8 mouse cellular contexts compared by ENCODE assay signal in genomic region chr6:71989647-71990351, GRCm38 (mm10).
DNase-seq lines count a peak whose midpoint lies in the region; ATAC-seq and TF ChIP-seq lines count a peak whose summit lies in the region.

No protein-coding gene starts in this region.

- peak overlapping the region; percentile 23; the same call in 1 of the 2 replicates for H3K27ac ChIP-seq in heart, adult 2 months
- H3K27ac ChIP-seq in liver, embryonic 11.5 days (ENCODE audit: low read depth, low read length): peak overlapping the region; percentile 52; the same call in 1 of the 2 replicates
- peak overlapping the region; percentile 49 for H3K27ac ChIP-seq in stomach, embryonic 16.5 days (ENCODE audit: low read length)

- H3K4me2 ChIP-seq in liver, embryonic 11.5 days: no peak overlapping the region
- H3K4me2 ChIP-seq in stomach, embryonic 16.5 days (ENCODE audit: low read depth, low read length): no peak overlapping the region

- 65% methylated on average over 8 of the region's 8 CpGs for WGBS in heart, adult 2 months
- WGBS in liver, embryonic 11.5 days: 45% methylated on average over 8 of the region's 8 CpGs
- WGBS in stomach, embryonic 16.5 days: 20% methylated on average over 8 of the region's 8 CpGs

- H3K27me3 ChIP-seq in heart, adult 2 months (ENCODE audit: control insufficient read depth, insufficient read depth, low read length): no peaks in the 10 kb centered on the region
- no peaks in the 10 kb centered on the region for H3K27me3 ChIP-seq in liver, embryonic 11.5 days (replicated peaks; ENCODE audit: control insufficient read depth, insufficient read depth, low read length)
- no peaks in the 10 kb centered on the region for H3K27me3 ChIP-seq in stomach, embryonic 16.5 days (ENCODE audit: control insufficient read depth, insufficient read depth, low read length)

- DNase-seq in heart, adult 2 months: peak in 1 of 2 experiments; percentile 20
- DNase-seq in heart, postnatal 14 days: no peak
- DNase-seq in brain, adult 2 months (ENCODE audit: low read depth, low spot score): peak; percentile 96
- DNase-seq in liver, embryonic 11.5 days (ENCODE audit: low spot score): no peak
- DNase-seq in left cerebral cortex, adult 9 months (ENCODE audit: low spot score in 2 of 2): no peak
- DNase-seq in left cerebral cortex, adult 8-10 months (ENCODE audit: low spot score in 2 of 2): no peak

- H3K9ac ChIP-seq in heart, adult 2 months (ENCODE audit: low read depth, low read length): no peak overlapping the region
- H3K9ac ChIP-seq in liver, embryonic 11.5 days (ENCODE audit: low read depth, low read length): no peak overlapping the region
- H3K9ac ChIP-seq in stomach, embryonic 16.5 days (ENCODE audit: low read length): 0 out of 2 replicates have a peak overlapping the region, but pooled peaks have one; percentile 29

- peak; percentile 48; the same call in 1 of the 2 replicates for ATAC-seq in granulocyte monocyte progenitor cell, adult 5-6 weeks (replicated peaks; ENCODE audit: poor library complexity, severe bottlenecking)
- ATAC-seq in liver, embryonic 11.5 days (replicated peaks; ENCODE audit: low FRiP score): no peak
- peak; percentile 60; the same call in 1 of the 2 replicates for ATAC-seq in stomach, embryonic 16.5 days (ENCODE audit: insufficient read depth, low FRiP score)

- no peak for TF ChIP-seq POLR2A in heart, adult 2 months (IDR thresholded peaks at IDR 0.05; ENCODE audit: insufficient read depth, low read depth, low read length)

- intact Hi-C loops in heart, adult 2 months (cut with DNase I): loop anchor here (2.0 kb wide), 1 partner anchor 173 kb away; no protein-coding TSS in a partner anchor
- intact Hi-C loops in heart, postnatal 14 days (cut with DNase I): no loop called here

- H3K4me3 ChIP-seq in heart, adult 2 months: no peak overlapping the region
- no peak overlapping the region for H3K4me3 ChIP-seq in liver, embryonic 11.5 days (ENCODE audit: low read depth, low read length)
- no peak overlapping the region for H3K4me3 ChIP-seq in stomach, embryonic 16.5 days (replicated peaks; ENCODE audit: low read length)

- TF ChIP-seq EP300 in heart, adult 2 months (IDR thresholded peaks at IDR 0.05; ENCODE audit: insufficient read depth, low read depth, low read length): no peak

- H3K4me1 ChIP-seq in heart, adult 2 months (ENCODE audit: control insufficient read depth, insufficient read depth, low read length): peaks cover 8% of the 10 kb centered on the region
- peaks cover 19% of the 10 kb centered on the region for H3K4me1 ChIP-seq in liver, embryonic 11.5 days (replicated peaks; ENCODE audit: control insufficient read depth, insufficient read depth, low read length)
- peaks cover 11% of the 10 kb centered on the region for H3K4me1 ChIP-seq in stomach, embryonic 16.5 days (ENCODE audit: control insufficient read depth, insufficient read depth, low read length)

- no peaks in the 10 kb centered on the region for H3K79me2 ChIP-seq in heart, adult 2 months (replicated peaks; ENCODE audit: control insufficient read depth, insufficient read depth, low read length)

- no peaks in the 10 kb centered on the region for H3K9me3 ChIP-seq in liver, embryonic 11.5 days (ENCODE audit: control insufficient read depth, low read length)
- no peaks in the 10 kb centered on the region for H3K9me3 ChIP-seq in stomach, embryonic 16.5 days (replicated peaks; ENCODE audit: control insufficient read depth, low read length)

- TF ChIP-seq CTCF in heart, adult 2 months (IDR thresholded peaks at IDR 0.05): no peak

- no peaks in the 10 kb centered on the region for H3K36me3 ChIP-seq in heart, adult 2 months (ENCODE audit: control insufficient read depth, insufficient read depth, low read length)
- no peaks in the 10 kb centered on the region for H3K36me3 ChIP-seq in liver, embryonic 11.5 days (ENCODE audit: control insufficient read depth, insufficient read depth, low read length)
- no peaks in the 10 kb centered on the region for H3K36me3 ChIP-seq in stomach, embryonic 16.5 days (ENCODE audit: control insufficient read depth, insufficient read depth, low read length)
